In the genomic region with DNA sequence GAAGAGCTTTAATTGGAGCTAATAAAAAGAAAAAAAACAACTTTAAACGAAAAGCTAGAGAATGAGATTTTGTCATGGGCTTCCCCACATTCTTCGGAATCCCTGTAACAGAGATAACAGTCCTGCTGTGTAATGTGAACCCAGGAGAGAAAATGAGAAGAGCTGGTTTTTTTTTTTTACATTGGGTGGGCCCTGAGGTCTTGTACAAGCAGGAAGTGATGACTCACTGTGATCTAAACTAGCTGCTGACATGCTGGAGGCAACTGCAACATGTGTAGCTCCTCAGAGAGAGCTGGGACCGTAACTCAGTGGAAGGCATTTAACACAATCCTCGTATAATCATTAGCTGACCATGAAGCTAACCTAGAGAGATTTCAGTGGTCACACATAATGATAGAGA, we compare ENCODE assay signal across 18 mouse cellular contexts.
DNase-seq lines count a peak whose midpoint lies in the region; ATAC-seq and TF ChIP-seq lines count a peak whose summit lies in the region.
"Had no signal": no experiment of that assay in that cellular context is flagged by ENCODE, and none has a peak within 500 bp of the region (broad histone marks: within the 10 kb centered on the region; RNA-seq: fewer than 3 reads in every experiment).

No protein-coding gene starts in this region.

- H3K4me3 ChIP-seq in kidney, adult 2 months (ENCODE audit: insufficient read depth, low read depth, low read length) = no peak overlapping the region
- no peak overlapping the region for H3K4me3 ChIP-seq in G1E (ENCODE audit: low read depth, low read length)
- H3K4me3 ChIP-seq in gastrocnemius, adult 2 months = no peak overlapping the region
- H3K4me3 ChIP-seq in midbrain, postnatal 0 days (ENCODE audit: low read depth, low read length) = no peak overlapping the region
- H3K4me3 ChIP-seq: forebrain, embryonic 10.5 days; heart, embryonic 13.5 days; intestine, embryonic 15.5 days; stomach, embryonic 15.5 days had no signal

- TF ChIP-seq CTCF in kidney, adult 2 months (conservative IDR thresholded peaks at IDR 0.05; ENCODE audit: insufficient read depth, insufficient read length, low read depth, low read length) = no peak
- no peak for TF ChIP-seq CTCF in G1E (IDR thresholded peaks at IDR 0.05; ENCODE audit: low read depth, low read length)
- no peak for TF ChIP-seq CTCF in gastrocnemius, adult 2 months (IDR thresholded peaks at IDR 0.05)
- TF ChIP-seq CTCF in midbrain, postnatal 0 days (IDR thresholded peaks at IDR 0.05) = no peak

- no peak for TF ChIP-seq POLR2A in kidney, adult 2 months (IDR thresholded peaks at IDR 0.05; ENCODE audit: low read depth, low read length)

- H3K4me2 ChIP-seq in midbrain, postnatal 0 days (ENCODE audit: low read depth, low read length, poor library complexity, severe bottlenecking) = no peak overlapping the region
- H3K4me2 ChIP-seq: heart, embryonic 13.5 days; intestine, embryonic 15.5 days; stomach, embryonic 15.5 days had no signal

- ATAC-seq in G1E (ENCODE audit: extremely low read depth, insufficient number of reproducible peaks, low FRiP score, poor library complexity, severe bottlenecking) = peak; percentile 84
- no peak for ATAC-seq in midbrain, postnatal 0 days (ENCODE audit: low FRiP score)
- ATAC-seq: intestine, embryonic 15.5 days had no signal

- H3K9me3 ChIP-seq in G1E (replicated peaks) = 0 out of 2 replicates have a peak, but pooled peaks cover 1% of the 10 kb centered on the region
- no peaks in the 10 kb centered on the region for H3K9me3 ChIP-seq in midbrain, postnatal 0 days (ENCODE audit: low read length)
- H3K9me3 ChIP-seq: forebrain, embryonic 10.5 days; heart, embryonic 13.5 days; intestine, embryonic 15.5 days; stomach, embryonic 15.5 days had no signal

- H3K27me3 ChIP-seq in kidney, adult 2 months (replicated peaks; ENCODE audit: control insufficient read depth, insufficient read depth, low read length) = no peaks in the 10 kb centered on the region
- H3K27me3 ChIP-seq in G1E (ENCODE audit: insufficient read depth, low read length) = no peaks in the 10 kb centered on the region
- H3K27me3 ChIP-seq in midbrain, postnatal 0 days (ENCODE audit: insufficient read depth, low read length) = no peaks in the 10 kb centered on the region
- H3K27me3 ChIP-seq: heart, embryonic 13.5 days; intestine, embryonic 15.5 days; stomach, embryonic 15.5 days had no signal

- H3K4me1 ChIP-seq in kidney, adult 2 months (ENCODE audit: control insufficient read depth, insufficient read depth, low read length) = no peaks in the 10 kb centered on the region
- no peaks in the 10 kb centered on the region for H3K4me1 ChIP-seq in G1E (ENCODE audit: insufficient read depth, low read depth, low read length)
- H3K4me1 ChIP-seq in midbrain, postnatal 0 days (ENCODE audit: insufficient read depth, low read length) = no peaks in the 10 kb centered on the region
- H3K4me1 ChIP-seq: forebrain, embryonic 10.5 days; intestine, embryonic 15.5 days; stomach, embryonic 15.5 days had no signal

- intact Hi-C loops in gastrocnemius, adult 2 months (cut with DNase I) = no loop called here

- DNase-seq in kidney, adult 2 months = no peak
- no peak for DNase-seq in kidney, postnatal 10 days
- DNase-seq in 416B (ENCODE audit: low read depth) = peak; percentile 82
- DNase-seq in G1E (ENCODE audit: low spot score) = no peak
- peak; percentile 67 for DNase-seq in induced T-regulatory cell, adult 2 months (ENCODE audit: low read depth)
- no peak for DNase-seq in right cerebral cortex, postnatal 10 days (ENCODE audit: low spot score in 2 of 2)
- DNase-seq in gastrocnemius, adult 2 months = no peak
- DNase-seq in midbrain, postnatal 0 days (ENCODE audit: low spot score) = no peak
- DNase-seq: adrenal gland, postnatal 25 days; gastrocnemius, postnatal 10 days; layer of hippocampus, adult 9-11 months; midbrain, embryonic 14.5 days; right cerebral cortex, postnatal 4 days; thymus, postnatal 4 days had no signal

- H3K36me3 ChIP-seq in kidney, adult 2 months (ENCODE audit: control insufficient read depth, insufficient read depth, low read length) = no peaks in the 10 kb centered on the region
- no peaks in the 10 kb centered on the region for H3K36me3 ChIP-seq in G1E (replicated peaks)
- H3K36me3 ChIP-seq in midbrain, postnatal 0 days (ENCODE audit: insufficient read depth, low read length) = no peaks in the 10 kb centered on the region
- H3K36me3 ChIP-seq: forebrain, embryonic 10.5 days; heart, embryonic 13.5 days; intestine, embryonic 15.5 days; stomach, embryonic 15.5 days had no signal

- WGBS in kidney, adult 2 months = 34% methylated on average over 4 of the region's 4 CpGs
- 82% methylated on average over 4 of the region's 4 CpGs for WGBS in midbrain, postnatal 0 days

- no peak overlapping the region for H3K9ac ChIP-seq in midbrain, postnatal 0 days (replicated peaks; ENCODE audit: low read length, poor library complexity, severe bottlenecking)
- H3K9ac ChIP-seq: heart, embryonic 13.5 days; intestine, embryonic 15.5 days; stomach, embryonic 15.5 days had no signal

- H3K27ac ChIP-seq in kidney, adult 2 months (ENCODE audit: insufficient read depth, low read depth, low read length) = peak overlapping the region; percentile 39; the same call in 1 of the 2 replicates
- H3K27ac ChIP-seq in gastrocnemius, adult 2 months = no peak overlapping the region
- no peak overlapping the region for H3K27ac ChIP-seq in midbrain, postnatal 0 days (ENCODE audit: low read depth, low read length)
- H3K27ac ChIP-seq: forebrain, embryonic 10.5 days; heart, embryonic 13.5 days; intestine, embryonic 15.5 days; stomach, embryonic 15.5 days had no signal

Comparison
In these comparisons a context has a peak if more than half of its experiments do, and no peak if none do; other contexts are left out.
1. DNase-seq: peak in 416B (single experiment) and induced T-regulatory cell, adult 2 months (single experiment); none in kidney, adult 2 months (single experiment), kidney, postnatal 10 days (single experiment), G1E (single experiment), right cerebral cortex, postnatal 10 days (0 of 2), gastrocnemius, adult 2 months (single experiment) and midbrain, postnatal 0 days (single experiment).